Mouse (Mus musculus): ENCODE results near the gene Zc3h7b.

GRCm38 (mm10) chr15:81758701-81759100 lies 13.8 kb downstream of the Zc3h7b start:
- TF ChIP-seq GATA1 (IDR thresholded peaks at IDR 0.05; ENCODE audit: borderline replicate concordance, low read length) (no peak), FLI1 (IDR thresholded peaks at IDR 0.05; ENCODE audit: low read length) (no peak)

Data from megakaryocyte, embryonic 14.5 days (primary cell).